Mouse (Mus musculus): ENCODE data around the gene Polr3gl. TPM values are rescaled to one million over a fixed set of nuclear protein-coding genes. Genes with fewer than 3 reads are reported as not detected.

Gene Polr3gl
- polyA plus RNA-seq, 1 experiment: 6.2 TPM

- no peaks in the 10 kb centered on the region for H3K79me3 ChIP-seq (ENCODE audit: low read depth)
- H3ac ChIP-seq (ENCODE audit: control insufficient read depth, insufficient read length, low read depth): no peak overlapping the region
- TF ChIP-seq USF1 (IDR thresholded peaks at IDR 0.05; ENCODE audit: low read depth): no peak
- no peaks in the 10 kb centered on the region for H3K36me3 ChIP-seq (ENCODE audit: control insufficient read depth, insufficient read depth)
- H3K27me3 ChIP-seq (ENCODE audit: control insufficient read depth, insufficient read depth, insufficient read length): no peaks in the 10 kb centered on the region
- H3K79me2 ChIP-seq (ENCODE audit: control insufficient read depth, insufficient read depth): no peaks in the 10 kb centered on the region
- H3K4me3 ChIP-seq (ENCODE audit: insufficient read depth, poor library complexity, severe bottlenecking): no peak overlapping the region
Measured at GRCm38 (mm10) chr3:96554251-96554650, 39.7 kb downstream of the Polr3gl start.

GRCm38 (mm10) chr3:96553601-96554000 is 40.4 kb downstream of the Polr3gl start:
- no peaks in the 10 kb centered on the region for H3K79me3 ChIP-seq (ENCODE audit: low read depth)
- H3ac ChIP-seq (ENCODE audit: control insufficient read depth, insufficient read length, low read depth): no peak overlapping the region
- H3K4me3 ChIP-seq (ENCODE audit: insufficient read depth, poor library complexity, severe bottlenecking): no peak overlapping the region
- H3K27me3 ChIP-seq (ENCODE audit: control insufficient read depth, insufficient read depth, insufficient read length): no peaks in the 10 kb centered on the region
- H3K79me2 ChIP-seq (ENCODE audit: control insufficient read depth, insufficient read depth): no peaks in the 10 kb centered on the region
- no peak for TF ChIP-seq CTCF (IDR thresholded peaks at IDR 0.05; ENCODE audit: control insufficient read depth, insufficient read depth, insufficient read length)
- TF ChIP-seq USF1 (IDR thresholded peaks at IDR 0.05; ENCODE audit: low read depth): no peak
- TF ChIP-seq MYOG (IDR thresholded peaks at IDR 0.05; ENCODE audit: control insufficient read depth, extremely low read depth, insufficient read length): no peak
- TF ChIP-seq FOSL1 (IDR thresholded peaks at IDR 0.05; ENCODE audit: insufficient read depth, low read length, poor library complexity, severe bottlenecking): no peak
- TF ChIP-seq CEBPB (IDR thresholded peaks at IDR 0.05; ENCODE audit: low read depth): no peak
- TF ChIP-seq MYOD1 (IDR thresholded peaks at IDR 0.05; ENCODE audit: control insufficient read depth, insufficient read length, low read depth): no peak
- TF ChIP-seq MAX (IDR thresholded peaks at IDR 0.05): no peak
- no peaks in the 10 kb centered on the region for H3K36me3 ChIP-seq (ENCODE audit: control insufficient read depth, insufficient read depth)

GRCm38 (mm10) chr3:96551890-96552289 is 42.1 kb downstream of the Polr3gl start:
- H3K79me3 ChIP-seq (ENCODE audit: low read depth): no peaks in the 10 kb centered on the region
- H3K79me2 ChIP-seq (ENCODE audit: control insufficient read depth, insufficient read depth): no peaks in the 10 kb centered on the region
- H3K27me3 ChIP-seq (ENCODE audit: control insufficient read depth, insufficient read depth, insufficient read length): no peaks in the 10 kb centered on the region
- H3K4me3 ChIP-seq (ENCODE audit: insufficient read depth, poor library complexity, severe bottlenecking): no peak overlapping the region
- H3ac ChIP-seq (ENCODE audit: control insufficient read depth, insufficient read length, low read depth): no peak overlapping the region
- H3K36me3 ChIP-seq (ENCODE audit: control insufficient read depth, insufficient read depth): no peaks in the 10 kb centered on the region
- TF ChIP-seq USF1 (IDR thresholded peaks at IDR 0.05; ENCODE audit: low read depth) (no peak), MYOG (IDR thresholded peaks at IDR 0.05; ENCODE audit: control insufficient read depth, extremely low read depth, insufficient read length) (no peak), MYOD1 (IDR thresholded peaks at IDR 0.05; ENCODE audit: control insufficient read depth, insufficient read length, low read depth) (no peak), MAX (IDR thresholded peaks at IDR 0.05) (no peak), CEBPB (IDR thresholded peaks at IDR 0.05; ENCODE audit: low read depth) (no peak), CTCF (IDR thresholded peaks at IDR 0.05; ENCODE audit: control insufficient read depth, insufficient read depth, insufficient read length) (no peak), FOSL1 (IDR thresholded peaks at IDR 0.05; ENCODE audit: insufficient read depth, low read length, poor library complexity, severe bottlenecking) (no peak)

- Histone ChIP-seq H3K27me3 (ENCODE audit: control insufficient read depth, insufficient read depth, insufficient read length) (no peaks in the 10 kb centered on the region), H3K4me3 (ENCODE audit: insufficient read depth, poor library complexity, severe bottlenecking) (no peak overlapping the region), H3ac (ENCODE audit: control insufficient read depth, insufficient read length, low read depth) (peak overlapping the region; percentile 18), H3K79me2 (ENCODE audit: control insufficient read depth, insufficient read depth) (no peaks in the 10 kb centered on the region), H3K36me3 (ENCODE audit: control insufficient read depth, insufficient read depth) (no peaks in the 10 kb centered on the region), H3K79me3 (ENCODE audit: low read depth) (no peaks in the 10 kb centered on the region)
- no peak for TF ChIP-seq MAX (IDR thresholded peaks at IDR 0.05)
- TF ChIP-seq MYOD1 (IDR thresholded peaks at IDR 0.05; ENCODE audit: control insufficient read depth, insufficient read length, low read depth): no peak
- no peak for TF ChIP-seq CEBPB (IDR thresholded peaks at IDR 0.05; ENCODE audit: low read depth)
- TF ChIP-seq USF1 (IDR thresholded peaks at IDR 0.05; ENCODE audit: low read depth): no peak
- no peak for TF ChIP-seq CTCF (IDR thresholded peaks at IDR 0.05; ENCODE audit: control insufficient read depth, insufficient read depth, insufficient read length)
- TF ChIP-seq MYOG (IDR thresholded peaks at IDR 0.05; ENCODE audit: control insufficient read depth, extremely low read depth, insufficient read length): no peak
- TF ChIP-seq FOSL1 (IDR thresholded peaks at IDR 0.05; ENCODE audit: insufficient read depth, low read length, poor library complexity, severe bottlenecking): no peak
Measured at GRCm38 (mm10) chr3:96551203-96551602, 42.8 kb downstream of the Polr3gl start.

GRCm38 (mm10) chr3:96549346-96549745 is 44.6 kb downstream of the Polr3gl start:
- no peaks in the 10 kb centered on the region for H3K27me3 ChIP-seq (ENCODE audit: control insufficient read depth, insufficient read depth, insufficient read length)
- no peak overlapping the region for H3ac ChIP-seq (ENCODE audit: control insufficient read depth, insufficient read length, low read depth)
- no peaks in the 10 kb centered on the region for H3K79me3 ChIP-seq (ENCODE audit: low read depth)
- TF ChIP-seq MAX (IDR thresholded peaks at IDR 0.05) (no peak), CEBPB (IDR thresholded peaks at IDR 0.05; ENCODE audit: low read depth) (no peak), USF1 (IDR thresholded peaks at IDR 0.05; ENCODE audit: low read depth) (no peak), MYOG (IDR thresholded peaks at IDR 0.05; ENCODE audit: control insufficient read depth, extremely low read depth, insufficient read length) (no peak), CTCF (IDR thresholded peaks at IDR 0.05; ENCODE audit: control insufficient read depth, insufficient read depth, insufficient read length) (no peak), MYOD1 (IDR thresholded peaks at IDR 0.05; ENCODE audit: control insufficient read depth, insufficient read length, low read depth) (no peak), FOSL1 (IDR thresholded peaks at IDR 0.05; ENCODE audit: insufficient read depth, low read length, poor library complexity, severe bottlenecking) (no peak)
- H3K4me3 ChIP-seq (ENCODE audit: insufficient read depth, poor library complexity, severe bottlenecking): no peak overlapping the region
- H3K79me2 ChIP-seq (ENCODE audit: control insufficient read depth, insufficient read depth): no peaks in the 10 kb centered on the region
- H3K36me3 ChIP-seq (ENCODE audit: control insufficient read depth, insufficient read depth): no peaks in the 10 kb centered on the region

DNA sequence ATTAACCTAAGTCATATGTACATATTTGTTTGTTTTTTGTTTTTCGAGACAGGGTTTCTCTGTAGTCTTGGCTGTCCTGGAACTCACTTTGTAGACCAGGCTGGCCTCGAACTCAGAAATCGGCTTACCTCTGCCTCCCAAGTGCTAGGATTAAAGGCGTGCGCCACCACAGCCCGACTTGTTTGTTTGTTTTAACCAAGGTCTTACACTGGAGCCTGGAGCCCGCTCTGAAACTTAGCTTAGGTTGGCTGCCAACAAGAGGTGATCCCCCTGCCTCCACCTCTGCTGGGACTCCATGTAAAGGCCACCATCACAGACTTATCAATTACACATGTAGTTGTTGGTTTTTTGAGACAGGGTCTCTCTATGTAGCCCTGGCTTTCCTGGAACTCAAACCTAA is 45.2 kb downstream of the Polr3gl start:
- H3K79me3 ChIP-seq (ENCODE audit: low read depth): no peaks in the 10 kb centered on the region
- no peak for TF ChIP-seq FOSL1 (IDR thresholded peaks at IDR 0.05; ENCODE audit: insufficient read depth, low read length, poor library complexity, severe bottlenecking)
- no peak for TF ChIP-seq CEBPB (IDR thresholded peaks at IDR 0.05; ENCODE audit: low read depth)
- TF ChIP-seq MYOG (IDR thresholded peaks at IDR 0.05; ENCODE audit: control insufficient read depth, extremely low read depth, insufficient read length): no peak
- TF ChIP-seq MYOD1 (IDR thresholded peaks at IDR 0.05; ENCODE audit: control insufficient read depth, insufficient read length, low read depth): no peak
- no peak for TF ChIP-seq CTCF (IDR thresholded peaks at IDR 0.05; ENCODE audit: control insufficient read depth, insufficient read depth, insufficient read length)
- no peak for TF ChIP-seq MAX (IDR thresholded peaks at IDR 0.05)
- no peak for TF ChIP-seq USF1 (IDR thresholded peaks at IDR 0.05; ENCODE audit: low read depth)
- H3K79me2 ChIP-seq (ENCODE audit: control insufficient read depth, insufficient read depth): no peaks in the 10 kb centered on the region
- no peak overlapping the region for H3K4me3 ChIP-seq (ENCODE audit: insufficient read depth, poor library complexity, severe bottlenecking)
- no peaks in the 10 kb centered on the region for H3K36me3 ChIP-seq (ENCODE audit: control insufficient read depth, insufficient read depth)
- no peaks in the 10 kb centered on the region for H3K27me3 ChIP-seq (ENCODE audit: control insufficient read depth, insufficient read depth, insufficient read length)
- no peak overlapping the region for H3ac ChIP-seq (ENCODE audit: control insufficient read depth, insufficient read length, low read depth)
